Mouse (Mus musculus): ENCODE measurements at regions not wholly inside any gene's neighbourhood (a gene's known extent, or its start where the extent isn't known, plus 50 kb on each side); places are given as distances from the start of the nearest gene placed in this dataset.

DNA sequence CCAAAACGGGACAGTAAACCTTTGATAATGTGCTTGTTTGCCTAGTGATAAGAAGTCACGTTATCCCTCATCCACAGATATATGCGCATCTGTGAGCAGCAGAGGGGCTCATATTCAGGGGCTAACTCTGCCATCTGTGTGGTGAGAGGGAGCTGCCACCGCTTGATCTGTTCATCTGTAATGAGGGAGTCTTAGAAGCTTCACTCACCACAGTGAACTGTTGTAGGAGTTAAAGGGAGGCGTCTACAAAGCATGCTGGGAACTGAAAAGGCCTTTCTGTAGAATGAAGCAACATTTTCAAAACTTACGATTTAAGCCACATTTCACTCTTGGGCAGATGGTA, 324.1 kb upstream of the 1700056E22Rik start:
- DNase-seq: no peak

GRCm38 (mm10) chr1:184357474-184358225, 323.5 kb upstream of the 1700056E22Rik start:
- no peak for DNase-seq

- no peak for DNase-seq
Measured at GRCm38 (mm10) chr1:184353832-184354449, 319.8 kb upstream of the 1700056E22Rik start.

GRCm38 (mm10) chr1:184351760-184352159, 317.7 kb upstream of the 1700056E22Rik start:
- DNase-seq: no peak

DNA sequence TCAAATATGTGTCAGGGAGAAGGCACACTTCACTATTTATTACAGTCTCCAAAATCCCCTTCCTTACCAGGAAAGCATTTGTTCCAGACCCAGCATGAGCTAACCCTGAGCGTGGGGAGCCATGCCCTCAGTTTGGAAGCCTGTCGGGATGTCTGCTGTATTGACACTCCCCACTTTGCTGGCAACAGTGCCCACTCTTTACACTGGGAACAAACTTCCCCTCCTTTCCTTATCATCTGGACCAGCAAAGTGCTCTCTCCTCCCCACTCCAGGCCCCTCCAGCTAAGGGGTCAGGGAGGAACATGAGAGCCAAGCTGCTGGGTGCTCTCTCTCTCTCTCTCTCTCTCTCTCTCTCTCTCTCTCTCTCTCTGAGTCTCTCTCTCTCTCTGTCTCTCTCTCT, 310.7 kb upstream of the 1700056E22Rik start:
- no peak for DNase-seq

- DNase-seq: no peak
Measured at GRCm38 (mm10) chr1:184335952-184336351, 301.9 kb upstream of the 1700056E22Rik start.

GRCm38 (mm10) chr1:184335281-184335680, 301.2 kb upstream of the 1700056E22Rik start:
- no peak for DNase-seq

DNA sequence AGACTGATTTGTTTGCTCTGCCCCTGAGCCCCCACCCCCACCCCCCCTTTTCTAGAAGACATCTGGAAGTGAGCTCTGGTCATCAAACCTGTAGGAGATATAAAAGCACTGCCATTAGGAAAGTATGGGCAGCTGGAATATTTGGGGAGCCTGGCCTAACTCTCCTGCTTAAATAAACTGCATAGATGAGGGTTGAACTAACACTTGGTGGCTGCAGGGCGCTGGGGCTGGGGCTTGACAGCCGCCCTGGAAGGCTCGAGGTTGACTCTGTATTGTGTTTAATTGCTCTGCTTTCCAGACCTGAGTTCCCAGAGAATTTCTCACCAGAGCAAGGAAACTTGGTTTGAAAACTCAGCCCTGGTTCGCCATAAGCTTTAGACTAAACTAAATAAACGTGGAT, 300.7 kb upstream of the 1700056E22Rik start:
- no peak for DNase-seq

DNA sequence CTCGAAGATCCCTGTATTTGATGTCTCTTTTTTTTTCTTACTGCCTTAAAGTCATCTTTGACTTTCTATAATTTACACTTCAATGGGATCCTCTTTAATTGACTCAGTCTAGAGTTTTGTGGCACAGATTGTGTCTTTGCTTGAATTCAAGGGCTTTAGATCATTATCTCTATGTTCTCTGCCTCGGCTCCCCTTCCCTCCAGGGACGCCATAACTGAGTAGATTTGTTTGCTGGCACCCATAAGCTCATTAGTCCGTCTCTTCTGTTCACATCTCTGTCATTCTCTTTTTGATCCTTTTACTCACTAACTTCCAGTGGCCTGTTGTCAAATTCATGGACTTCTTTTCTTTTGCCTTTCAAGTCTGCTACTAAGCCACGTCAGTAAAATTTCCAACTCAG, 299.0 kb upstream of the 1700056E22Rik start:
- no peak for DNase-seq

DNA sequence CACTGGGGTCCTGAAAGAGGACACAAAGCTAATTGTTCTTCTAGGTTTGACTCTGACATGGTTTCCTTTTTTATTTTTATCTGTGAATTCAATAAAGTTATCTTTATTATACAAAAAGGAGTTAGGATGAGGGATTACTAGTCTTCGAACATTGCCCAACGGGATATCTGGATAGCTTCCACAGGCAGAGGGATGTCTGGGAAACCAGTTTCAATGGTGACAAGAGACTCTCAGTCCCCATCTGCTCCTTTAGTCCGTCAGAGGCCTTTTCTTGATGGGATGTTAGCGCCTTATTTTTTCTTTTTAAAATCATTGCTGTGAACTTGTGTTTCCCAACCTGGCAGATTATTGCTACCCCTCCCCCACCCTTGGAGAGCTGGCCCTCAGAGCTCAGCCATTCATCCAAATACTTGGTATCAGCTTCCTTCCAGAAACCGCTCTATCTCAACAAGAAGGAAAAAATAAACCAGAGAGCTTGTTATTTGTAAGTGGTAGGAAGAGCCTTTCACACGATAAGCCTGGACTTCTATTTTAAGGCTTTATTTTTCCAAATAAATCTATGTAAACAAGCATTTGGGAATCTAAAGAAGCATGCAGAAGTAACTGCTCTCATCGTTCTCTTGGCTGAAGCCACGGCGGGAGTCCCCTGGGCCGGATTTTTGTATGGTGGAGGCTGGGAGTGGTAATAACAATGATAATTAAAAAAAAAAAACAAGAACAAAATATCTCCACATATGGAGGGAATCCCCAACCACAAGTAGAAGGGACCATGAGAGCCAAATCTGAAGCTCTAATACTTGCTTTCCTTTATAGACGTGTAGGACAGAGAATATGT, 296.6 kb upstream of the 1700056E22Rik start:
- DNase-seq: no peak

- no peak for DNase-seq
Measured at GRCm38 (mm10) chr1:184326191-184326590, 292.1 kb upstream of the 1700056E22Rik start.

DNA sequence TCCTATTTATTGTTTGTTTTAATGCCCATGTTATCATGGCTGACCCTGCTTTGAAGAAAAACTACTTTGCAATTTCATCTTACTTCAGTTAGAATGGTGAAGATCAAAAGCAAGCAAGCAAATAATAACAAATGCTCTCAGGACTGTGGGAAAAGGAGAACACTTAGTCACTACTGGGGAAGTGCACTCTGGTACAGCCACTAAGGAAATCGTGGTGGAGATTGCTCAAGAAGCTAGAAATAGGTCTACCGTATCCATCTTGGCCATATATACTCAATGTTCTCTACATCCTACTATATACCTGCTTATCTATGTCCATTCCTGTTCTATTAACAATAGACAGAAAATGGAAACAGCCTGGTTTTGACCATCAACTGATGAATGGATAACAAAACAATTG, 290.1 kb upstream of the 1700056E22Rik start:
- no peak for DNase-seq

DNA sequence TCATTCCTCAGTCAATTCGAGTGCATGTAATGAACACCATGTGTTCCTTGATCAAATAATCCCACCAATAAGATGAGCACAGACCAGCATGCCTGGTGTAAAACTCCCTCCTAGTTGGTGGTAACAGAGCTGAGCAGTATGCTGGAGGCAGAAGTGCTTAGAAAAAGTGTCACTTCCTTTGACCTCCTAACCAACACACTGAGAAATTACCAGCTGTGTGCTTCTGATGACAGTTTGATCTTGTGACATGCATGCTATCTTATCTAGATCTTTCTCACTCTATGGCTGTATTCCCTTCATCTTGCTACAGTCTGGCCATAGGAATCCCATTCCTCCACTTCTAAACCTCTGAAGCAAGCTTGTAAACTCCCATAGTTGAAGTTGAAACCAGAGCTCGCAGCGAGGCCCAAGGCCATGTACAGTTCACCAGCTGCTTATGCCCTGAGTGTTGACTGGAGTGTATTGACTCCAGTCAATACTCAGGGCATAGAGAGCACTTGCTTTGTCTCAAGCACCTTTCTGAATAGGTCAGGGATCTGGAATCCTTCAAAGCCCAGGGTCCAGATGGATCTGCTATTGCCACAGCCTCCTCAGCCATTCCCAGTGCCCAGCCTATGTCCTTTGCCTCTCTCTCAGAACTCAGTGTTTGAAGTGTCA, 286.5 kb upstream of the 1700056E22Rik start:
- no peak for DNase-seq

DNA sequence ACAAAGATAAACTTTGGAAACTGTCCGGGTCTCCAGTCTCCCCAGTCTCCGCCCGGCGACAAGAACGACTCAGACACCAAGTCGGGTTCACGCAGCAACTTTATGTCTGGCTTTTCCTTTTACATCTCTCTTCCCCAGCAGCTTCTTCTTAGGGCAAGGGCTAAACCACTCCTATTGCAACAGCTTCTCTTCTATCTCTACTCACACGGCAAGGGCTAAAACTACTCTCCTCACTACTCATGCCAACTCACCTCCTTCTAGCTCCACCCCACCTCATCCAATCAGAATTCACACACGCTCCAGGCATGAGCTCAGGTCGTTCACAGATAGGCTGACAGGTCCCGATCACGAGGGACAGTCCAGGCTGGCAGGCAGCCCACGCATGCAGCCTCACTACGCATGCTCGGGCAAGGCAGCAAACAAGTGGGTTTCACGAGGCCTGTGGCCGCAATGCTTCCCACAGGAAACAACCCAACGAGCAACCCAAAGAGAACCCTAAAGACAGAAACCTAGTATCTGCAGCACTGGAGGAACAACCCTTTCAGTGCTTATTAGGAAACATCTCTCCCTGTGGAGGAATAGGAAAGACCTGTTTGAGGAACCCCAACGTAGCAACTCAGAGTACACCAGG, 276.2 kb upstream of the 1700056E22Rik start:
- no peak for DNase-seq

GRCm38 (mm10) chr1:184304813-184305212, 270.7 kb upstream of the 1700056E22Rik start:
- no peak for DNase-seq

- DNase-seq: no peak
Measured at GRCm38 (mm10) chr1:184304204-184304603, 270.1 kb upstream of the 1700056E22Rik start.

DNA sequence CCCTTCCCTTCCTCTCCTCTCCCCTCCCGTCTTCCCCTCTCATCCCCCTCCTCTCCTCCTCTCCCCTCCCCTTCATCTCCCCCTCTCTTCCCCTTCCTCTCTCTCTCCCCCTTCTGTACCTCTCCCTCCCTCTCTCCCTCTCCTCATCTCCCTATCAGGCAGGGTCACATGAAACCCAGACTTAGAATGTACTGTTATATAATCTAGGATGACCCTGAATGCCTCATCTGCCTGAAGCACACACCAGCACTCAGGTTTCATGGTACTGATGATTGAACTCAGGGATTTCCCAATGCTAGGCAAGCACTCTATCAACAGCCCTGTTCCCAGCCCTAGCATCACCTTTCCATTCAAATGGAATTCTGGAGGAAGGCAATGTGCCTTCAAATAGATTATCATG, 264.6 kb upstream of the 1700056E22Rik start:
- no peak for DNase-seq

DNA sequence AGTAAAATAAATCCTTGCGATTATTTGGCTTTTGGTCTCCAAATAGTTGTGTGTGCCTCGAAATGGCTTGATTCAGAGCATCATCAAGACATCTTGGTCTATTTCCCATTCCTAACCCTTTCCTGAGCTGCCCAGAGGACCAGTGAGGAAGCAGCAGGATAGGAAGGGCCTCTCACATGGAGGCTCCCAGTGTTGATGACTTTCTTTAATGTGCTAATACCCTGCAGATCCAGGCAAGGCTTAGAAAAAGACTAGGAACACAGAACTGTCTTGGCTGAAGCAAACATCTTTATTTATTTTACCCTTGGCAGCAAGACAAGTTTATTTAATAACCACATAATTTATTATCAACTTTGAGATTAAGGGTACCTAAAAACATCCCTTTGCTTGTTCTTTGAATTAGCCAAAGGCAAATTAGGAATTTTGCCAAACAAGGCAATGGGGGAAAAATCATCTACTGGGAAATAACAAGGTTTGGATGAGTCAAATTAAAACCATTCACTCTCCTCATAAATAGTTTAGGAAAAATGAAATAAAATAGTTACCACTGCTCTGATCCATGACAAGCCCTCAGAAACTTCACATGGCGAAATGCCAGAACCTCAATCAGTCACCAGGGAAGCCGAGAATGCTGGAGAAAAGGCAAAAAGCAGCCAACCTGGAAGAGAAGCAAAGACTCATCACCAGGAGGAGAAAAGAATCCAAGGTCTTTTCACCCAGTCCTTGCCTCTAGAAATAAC, 263.1 kb upstream of the 1700056E22Rik start:
- no peak for DNase-seq

- no peak for DNase-seq
Measured at GRCm38 (mm10) chr1:184291129-184291528, 257.0 kb upstream of the 1700056E22Rik start.

DNA sequence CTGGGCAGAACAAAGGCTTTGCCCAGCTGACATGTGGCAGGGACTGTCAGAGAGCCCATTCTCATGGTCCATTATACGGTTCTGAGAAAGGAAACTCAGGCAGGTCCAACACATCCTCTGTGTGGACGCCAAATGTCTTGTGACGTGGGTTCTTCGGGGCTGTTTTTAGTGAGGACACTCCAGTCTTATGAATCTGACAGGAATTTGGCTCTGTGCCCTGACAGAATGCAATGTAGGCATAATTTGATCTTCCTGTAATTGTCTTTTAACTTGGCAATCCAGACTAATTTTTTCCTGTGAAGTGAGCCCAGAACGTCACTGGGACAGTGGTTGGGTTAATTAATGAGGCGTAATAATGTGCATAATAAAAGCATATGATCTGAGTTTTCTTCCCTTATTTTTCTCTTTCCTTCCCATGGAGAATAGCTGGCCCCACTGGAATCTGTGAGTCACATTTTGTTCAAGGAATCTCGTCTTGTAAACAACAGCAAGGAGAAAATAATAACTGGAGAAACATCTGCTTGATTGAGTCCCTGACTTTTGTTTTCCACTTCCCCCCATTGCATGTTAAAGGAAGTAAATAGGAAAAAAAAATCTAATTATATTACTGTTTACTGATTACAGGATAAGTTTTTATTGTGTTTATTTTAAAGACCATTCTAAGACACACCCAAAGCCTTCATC, 255.8 kb upstream of the 1700056E22Rik start:
- peak; percentile 76 to 79 for DNase-seq

DNA sequence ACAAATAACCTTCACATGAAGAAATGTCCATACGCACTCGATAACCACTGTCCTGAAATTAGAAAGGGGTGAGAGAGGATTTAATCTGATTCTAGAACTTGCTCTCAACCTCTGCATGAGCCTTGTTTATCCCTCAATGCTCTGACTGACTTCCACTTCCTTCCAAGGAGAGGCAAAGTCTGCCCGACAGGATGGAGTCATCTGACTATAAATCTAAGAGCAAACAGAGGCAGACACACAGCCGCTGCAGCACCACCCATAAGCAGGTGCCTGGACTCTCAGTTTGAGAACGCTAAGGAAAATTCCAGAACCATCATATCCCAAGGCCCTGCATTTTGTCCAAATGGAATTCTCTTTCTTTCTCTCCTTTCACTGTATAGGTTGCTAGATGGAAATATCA, 247.7 kb upstream of the 1700056E22Rik start:
- DNase-seq: peak; percentile 8 to 15
